21 mouse cellular contexts compared by ENCODE assay signal in the genomic region with DNA sequence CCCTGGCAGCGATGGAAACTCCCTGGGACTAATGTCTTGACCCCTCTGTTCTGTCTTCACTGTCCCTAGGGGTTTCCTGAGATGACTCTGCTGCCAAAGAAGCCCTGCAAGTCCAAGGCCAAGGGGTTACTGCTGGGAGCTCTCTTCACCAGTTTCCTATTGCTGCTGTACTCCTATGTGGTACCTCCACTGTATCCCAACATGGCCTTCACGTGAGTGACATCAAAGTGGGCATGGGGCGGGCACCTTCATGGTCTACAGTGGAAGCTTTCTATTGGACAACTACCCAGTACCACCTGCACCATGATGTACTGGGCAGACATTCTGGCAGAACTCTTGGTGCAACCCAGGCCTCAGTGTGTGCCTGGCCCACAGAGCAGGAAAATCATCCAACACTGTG. TPM values are rescaled to one million over a fixed set of nuclear protein-coding genes. Genes with fewer than 3 reads are reported as not detected.
"Had no signal": no experiment of that assay in that cellular context is flagged by ENCODE, and none has a peak within 500 bp of the region (broad histone marks: within the 10 kb centered on the region; RNA-seq: fewer than 3 reads in every experiment).

No protein-coding gene starts in this region.

- H3K4me3 ChIP-seq: lung, embryonic 15.5 days; megakaryocyte, embryonic 14.5 days; midbrain, embryonic 13.5 days; midbrain, embryonic 15.5 days; neural tube, embryonic 12.5 days had no signal

- H3K4me2 ChIP-seq: lung, embryonic 15.5 days; midbrain, embryonic 11.5 days; midbrain, embryonic 13.5 days; midbrain, embryonic 15.5 days; neural tube, embryonic 12.5 days had no signal

- DNase-seq: lung, adult 2 months; lung, postnatal 14 days; lung, postnatal 36 days; right cerebral cortex, postnatal 14 days; thymus, adult 2 months; thymus, postnatal 25 days; thymus, postnatal 4 days had no signal

- H3K9ac ChIP-seq: lung, embryonic 15.5 days; midbrain, embryonic 13.5 days; midbrain, embryonic 15.5 days; neural tube, embryonic 12.5 days had no signal

- H3K27ac ChIP-seq: lung, embryonic 15.5 days; macrophage; midbrain, embryonic 13.5 days; midbrain, embryonic 15.5 days; neural tube, embryonic 12.5 days had no signal

- H3K36me3 ChIP-seq: lung, embryonic 15.5 days; midbrain, embryonic 13.5 days; midbrain, embryonic 15.5 days; neural tube, embryonic 12.5 days had no signal

- H3K9me3 ChIP-seq: lung, embryonic 15.5 days; midbrain, embryonic 13.5 days; midbrain, embryonic 15.5 days; neural tube, embryonic 12.5 days had no signal

- ATAC-seq: lung, postnatal 0 days; midbrain, embryonic 13.5 days; midbrain, embryonic 15.5 days had no signal

RNA-seq across cellular contexts. Expression of a gene that starts 13.4 kb away (rescaled TPM):
- total RNA-seq: neutrophil, adult 5-6 weeks had no signal
- polyA plus RNA-seq: macrophage; midbrain, embryonic 11.5 days had no signal

RNA-seq across cellular contexts. Expression of a gene that starts 20.3 kb away (rescaled TPM):
- total RNA-seq: megakaryocyte progenitor cell, adult 5-6 weeks; monocyte, adult 5-6 weeks; neutrophil, adult 5-6 weeks had no signal
- polyA plus RNA-seq: lung, adult 2 months; lung, postnatal 0 days; macrophage; midbrain, embryonic 11.5 days; spleen, adult 2 months; thymus, adult 2 months had no signal

RNA-seq across cellular contexts. Expression of a gene that starts 34.4 kb away (rescaled TPM):
- total RNA-seq: megakaryocyte progenitor cell, adult 5-6 weeks; midbrain, postnatal 0 days; monocyte, adult 5-6 weeks; neutrophil, adult 5-6 weeks had no signal
- polyA plus RNA-seq: macrophage; midbrain, embryonic 11.5 days; midbrain, embryonic 13.5 days; midbrain, embryonic 15.5 days; neural tube, embryonic 14.5 days had no signal
